Mouse (Mus musculus) myocyte (in vitro differentiated cells): Measurements from ENCODE around the gene Celf2. TPM values are rescaled to one million over a fixed set of nuclear protein-coding genes. Genes with fewer than 3 reads are reported as not detected.

Experiments used
- H3K27me3 ChIP-seq: one replicate; pipeline ENCODE4 v1.6.1; 2011; ENCODE audit not compliant: control insufficient read depth, insufficient read depth, insufficient read length
- H3K36me3 ChIP-seq: one replicate; pipeline ENCODE4 v1.6.1; 2011; ENCODE audit not compliant: control insufficient read depth, insufficient read depth
- H3K4me2 ChIP-seq: one replicate; pipeline ENCODE4 v1.6.1; 2011; ENCODE audit warnings: low read depth, control low read depth
- H3K4me3 ChIP-seq: one replicate; pipeline ENCODE4 v1.5.1; 2011; ENCODE audit warnings: mild to moderate bottlenecking, control low read depth, moderate library complexity
- H3K79me2 ChIP-seq: one replicate; pipeline ENCODE4 v1.6.1; 2011; ENCODE audit not compliant: control insufficient read depth, insufficient read depth
- H3ac ChIP-seq: one replicate; pipeline ENCODE4 v1.6.1; 2011; ENCODE audit not compliant: control insufficient read depth, insufficient read length
- CEBPB ChIP-seq: IDR thresholded peaks from 2 replicates; pipeline ENCODE4 v1.6.1; 2011; ENCODE audit warnings: mild to moderate bottlenecking, moderate library complexity; ENCODE audit not compliant: poor library complexity, insufficient read depth, severe bottlenecking
- E2F4 ChIP-seq: IDR thresholded peaks from one replicate; pipeline ENCODE4 v1.6.1; 2011; ENCODE audit warnings: mild to moderate bottlenecking, control low read depth, moderate library complexity; ENCODE audit not compliant: insufficient read depth
- MAX ChIP-seq: IDR thresholded peaks from one replicate; pipeline ENCODE4 v1.6.1; 2011; ENCODE audit warnings: low read depth, mild to moderate bottlenecking, control low read depth
- MYOD1 ChIP-seq, 3 experiments: IDR thresholded peaks; one replicate each; pipeline ENCODE4 v1.6.1; 2011; ENCODE audit warnings: control low read depth in 2 of 3, low read depth in 2 of 3, mild to moderate bottlenecking in 2 of 3, moderate library complexity in 1 of 3; ENCODE audit not compliant: insufficient read length in 2 of 3, control insufficient read depth in 1 of 3
- MYOG ChIP-seq, 3 experiments: IDR thresholded peaks; one replicate each; pipeline ENCODE4 v1.6.1; 2011; ENCODE audit warnings: control low read depth in 2 of 3, low read depth in 2 of 3, mild to moderate bottlenecking in 2 of 3; ENCODE audit not compliant: insufficient read length in 2 of 3, control insufficient read depth in 1 of 3, insufficient read depth in 1 of 3
- POLR2A ChIP-seq: IDR thresholded peaks from one replicate; pipeline ENCODE4 v1.6.1; 2011; ENCODE audit warnings: low read depth, mild to moderate bottlenecking, control low read depth, moderate library complexity; ENCODE audit not compliant: insufficient read length
- POLR2AphosphoS2 ChIP-seq: IDR thresholded peaks from one replicate; pipeline ENCODE4 v1.6.1; 2011; ENCODE audit warnings: low read depth, control low read depth; ENCODE audit not compliant: insufficient read length
- REST ChIP-seq: IDR thresholded peaks from one replicate; pipeline ENCODE4 v1.6.1; 2011; ENCODE audit warnings: mild to moderate bottlenecking, control low read depth, moderate library complexity; ENCODE audit not compliant: insufficient read depth, insufficient read length
- SRF ChIP-seq: IDR thresholded peaks from one replicate; pipeline ENCODE4 v1.6.1; 2011; ENCODE audit warnings: low read depth; ENCODE audit not compliant: control insufficient read depth, insufficient read length
- TCF12 ChIP-seq: IDR thresholded peaks from one replicate; pipeline ENCODE4 v1.6.1; 2011; ENCODE audit warnings: mild to moderate bottlenecking, control low read depth; ENCODE audit not compliant: poor library complexity, insufficient read depth, severe bottlenecking
- TCF3 ChIP-seq: IDR thresholded peaks from one replicate; pipeline ENCODE4 v1.6.1; 2011; ENCODE audit warnings: low read depth, control low read depth; ENCODE audit not compliant: insufficient read length
- USF1 ChIP-seq: IDR thresholded peaks from one replicate; pipeline ENCODE4 v1.6.1; 2011; ENCODE audit warnings: low read depth, mild to moderate bottlenecking, control low read depth, moderate library complexity
- polyA plus RNA-seq: library from polyadenylated mRNA; unstranded; fragments of >200 nt; fragmentation: generic; extraction: Trizol; gene quantifications from one replicate; pipeline ENCODE4 v1.2.1, GENCODE M21; 2012; ENCODE audit warnings: missing spikeins

Celf2 gene
- polyA plus RNA-seq, 1 experiment = 30.1 TPM

GRCm38 (mm10) chr2:7438721-7439282 is 70.6 kb downstream of the Celf2 start:
- no peak overlapping the region for H3ac ChIP-seq
- H3K79me2 ChIP-seq = no peaks in the 10 kb centered on the region
- no peaks in the 10 kb centered on the region for H3K36me3 ChIP-seq
- H3K4me2 ChIP-seq = no peak overlapping the region
- H3K4me3 ChIP-seq = no peak overlapping the region
- H3K27me3 ChIP-seq = no peaks in the 10 kb centered on the region
- no peak for TF ChIP-seq MYOG (IDR thresholded peaks at IDR 0.05; ENCODE audit: control insufficient read depth in 1 of 3, insufficient read depth in 1 of 3, insufficient read length in 2 of 3, low read depth in 2 of 3)
- no peak for TF ChIP-seq TCF12
- no peak for TF ChIP-seq MAX
- TF ChIP-seq CEBPB = no peak
- no peak for TF ChIP-seq POLR2AphosphoS2
- TF ChIP-seq POLR2A = no peak
- TF ChIP-seq REST = no peak
- TF ChIP-seq USF1 = no peak
- TF ChIP-seq MYOD1 (IDR thresholded peaks at IDR 0.05; ENCODE audit: control insufficient read depth in 1 of 3, insufficient read length in 2 of 3, low read depth in 2 of 3) = no peak
- no peak for TF ChIP-seq TCF3
- no peak for TF ChIP-seq E2F4
- TF ChIP-seq SRF = no peak

GRCm38 (mm10) chr2:7426481-7426880 is 82.9 kb downstream of the Celf2 start:
- Histone ChIP-seq H3K4me3 (no peak overlapping the region), H3K27me3 (no peaks in the 10 kb centered on the region), H3K36me3 (no peaks in the 10 kb centered on the region), H3ac (no peak overlapping the region), H3K79me2 (no peaks in the 10 kb centered on the region), H3K4me2 (no peak overlapping the region)
- TF ChIP-seq CEBPB (no peak), SRF (no peak), TCF12 (no peak), USF1 (no peak), POLR2AphosphoS2 (no peak), TCF3 (no peak), REST (no peak), MYOG (IDR thresholded peaks at IDR 0.05; ENCODE audit: control insufficient read depth in 1 of 3, insufficient read depth in 1 of 3, insufficient read length in 2 of 3, low read depth in 2 of 3) (no peak), POLR2A (no peak), E2F4 (no peak)

GRCm38 (mm10) chr2:7400530-7400929 is 108.8 kb downstream of the Celf2 start:
- H3K27me3 ChIP-seq = no peaks in the 10 kb centered on the region
- no peak overlapping the region for H3ac ChIP-seq
- H3K4me3 ChIP-seq = no peak overlapping the region
- H3K79me2 ChIP-seq = no peaks in the 10 kb centered on the region
- no peak overlapping the region for H3K4me2 ChIP-seq
- TF ChIP-seq MYOD1 (IDR thresholded peaks at IDR 0.05; ENCODE audit: control insufficient read depth in 1 of 3, insufficient read length in 2 of 3, low read depth in 2 of 3) = no peak
- no peak for TF ChIP-seq REST
- TF ChIP-seq POLR2AphosphoS2 = no peak
- no peak for TF ChIP-seq TCF12
- TF ChIP-seq SRF = no peak
- no peak for TF ChIP-seq TCF3
- no peak for TF ChIP-seq USF1
- TF ChIP-seq CEBPB = no peak
- TF ChIP-seq E2F4 = no peak
- TF ChIP-seq MYOG (IDR thresholded peaks at IDR 0.05; ENCODE audit: control insufficient read depth in 1 of 3, insufficient read depth in 1 of 3, insufficient read length in 2 of 3, low read depth in 2 of 3) = no peak
- TF ChIP-seq POLR2A = no peak
- TF ChIP-seq MAX = no peak
- H3K36me3 ChIP-seq = no peaks in the 10 kb centered on the region

- no peak overlapping the region for H3K4me2 ChIP-seq
- H3K4me3 ChIP-seq = no peak overlapping the region
- H3K79me2 ChIP-seq = no peaks in the 10 kb centered on the region
- H3ac ChIP-seq = no peak overlapping the region
- no peaks in the 10 kb centered on the region for H3K27me3 ChIP-seq
- TF ChIP-seq MYOG (IDR thresholded peaks at IDR 0.05; ENCODE audit: control insufficient read depth in 1 of 3, insufficient read depth in 1 of 3, insufficient read length in 2 of 3, low read depth in 2 of 3) = no peak
- TF ChIP-seq SRF = no peak
- TF ChIP-seq TCF3 = no peak
- TF ChIP-seq CEBPB = no peak
- no peak for TF ChIP-seq MYOD1 (IDR thresholded peaks at IDR 0.05; ENCODE audit: control insufficient read depth in 1 of 3, insufficient read length in 2 of 3, low read depth in 2 of 3)
- no peak for TF ChIP-seq POLR2AphosphoS2
- TF ChIP-seq E2F4 = no peak
- no peak for TF ChIP-seq POLR2A
- TF ChIP-seq TCF12 = no peak
- TF ChIP-seq REST = no peak
- no peaks in the 10 kb centered on the region for H3K36me3 ChIP-seq
These were observed 113.4 kb downstream of the Celf2 start for GRCm38 (mm10) chr2:7395935-7396334.

- TF ChIP-seq POLR2A = no peak
- no peak for TF ChIP-seq CEBPB
- TF ChIP-seq REST = no peak
- no peak for TF ChIP-seq E2F4
- no peak for TF ChIP-seq POLR2AphosphoS2
- no peak for TF ChIP-seq TCF3
- TF ChIP-seq TCF12 = no peak
- no peak for TF ChIP-seq MYOG (IDR thresholded peaks at IDR 0.05; ENCODE audit: control insufficient read depth in 1 of 3, insufficient read depth in 1 of 3, insufficient read length in 2 of 3, low read depth in 2 of 3)
- TF ChIP-seq SRF = no peak
- TF ChIP-seq MAX = no peak
- no peak for TF ChIP-seq USF1
- TF ChIP-seq MYOD1 (IDR thresholded peaks at IDR 0.05; ENCODE audit: control insufficient read depth in 1 of 3, insufficient read length in 2 of 3, low read depth in 2 of 3) = no peak
- Histone ChIP-seq H3K4me2 (no peak overlapping the region), H3K27me3 (no peaks in the 10 kb centered on the region), H3ac (no peak overlapping the region), H3K4me3 (no peak overlapping the region), H3K36me3 (no peaks in the 10 kb centered on the region), H3K79me2 (no peaks in the 10 kb centered on the region)
These were observed 113.9 kb downstream of the Celf2 start for GRCm38 (mm10) chr2:7395473-7395872.
